Mouse (Mus musculus): ENCODE data around the gene Col23a1. TPM values are rescaled to one million over a fixed set of nuclear protein-coding genes. Genes with fewer than 3 reads are reported as not detected.
A peak's percentile ranks its signal among the peaks of the same experiment; 100 is the strongest.
"Not testable (repeated sequence)": the region's sequence is repeated elsewhere in the genome, so short reads cannot be mapped to it uniquely, and the experiment has no call there.

Gene Col23a1
- total and polyA plus RNA-seq, 2 experiments from 2014 or later: 3.2 to 12.6 TPM

DNA sequence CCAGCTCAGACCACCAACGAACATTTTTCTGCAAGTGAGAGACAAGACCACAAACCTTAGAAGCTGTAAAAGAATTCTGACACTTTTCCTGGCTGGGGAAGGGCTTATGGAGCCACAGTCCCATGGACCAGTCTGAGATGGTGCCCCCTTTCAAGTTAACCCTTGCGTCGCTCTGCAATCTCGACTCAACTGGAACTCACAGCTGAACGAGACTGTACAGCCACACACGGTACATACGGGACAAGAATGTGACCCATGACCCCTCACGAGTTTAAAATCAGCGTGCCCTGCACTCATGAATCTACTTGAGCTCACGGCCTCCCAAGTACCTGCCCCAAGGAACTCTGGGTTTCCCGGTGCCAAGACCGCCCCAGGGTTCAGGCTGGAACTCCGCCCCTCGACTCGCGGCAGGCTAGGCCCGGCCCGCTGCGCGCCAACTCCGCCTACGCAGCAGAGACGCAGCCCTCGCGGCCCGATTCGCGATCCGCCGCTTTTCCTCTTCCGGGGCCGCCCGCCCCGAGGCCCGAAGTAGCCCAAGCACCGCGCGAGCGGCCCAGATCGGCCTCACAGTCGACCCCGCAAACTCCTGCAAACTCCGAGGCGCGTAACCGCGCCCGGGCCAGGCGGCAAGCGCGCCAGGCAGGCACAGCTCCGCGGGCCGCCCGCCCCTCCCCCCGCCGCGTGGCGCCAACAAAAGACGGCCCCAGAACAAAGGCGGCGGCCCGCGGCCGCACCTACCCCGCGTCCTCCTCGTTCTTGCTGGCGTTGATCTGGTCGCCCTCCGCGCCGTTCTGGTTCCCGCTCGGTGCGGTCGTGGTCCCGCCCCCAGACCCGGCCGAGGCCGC is 316.1 kb downstream of the Col23a1 start:
- H3K9me3 ChIP-seq (ENCODE audit: low read length): no peaks in the 10 kb centered on the region
- WGBS: 1% methylated on average over 75 of the region's 81 CpGs
- H3K4me1 ChIP-seq (ENCODE audit: insufficient read depth): 0 out of 2 replicates have a peak, but pooled peaks cover 10% of the 10 kb centered on the region
- ATAC-seq (peak; percentile 49), DNase-seq (peak; percentile 85)
- H3K27ac ChIP-seq (ENCODE audit: low read depth, low read length): peak overlapping the region; percentile 96
- no peak for TF ChIP-seq CTCF (IDR thresholded peaks at IDR 0.05; ENCODE audit: low read depth)
- peak overlapping the region; percentile 96 for H3K4me3 ChIP-seq (ENCODE audit: low read depth, low read length)
- H3K4me2 ChIP-seq (ENCODE audit: low read depth): peak overlapping the region; percentile 77
- peaks cover 40% of the 10 kb centered on the region for H3K36me3 ChIP-seq (ENCODE audit: insufficient read depth)
- no peaks in the 10 kb centered on the region for H3K27me3 ChIP-seq (ENCODE audit: insufficient read depth, low read length)
- H3K9ac ChIP-seq: peak overlapping the region; percentile 99

DNA sequence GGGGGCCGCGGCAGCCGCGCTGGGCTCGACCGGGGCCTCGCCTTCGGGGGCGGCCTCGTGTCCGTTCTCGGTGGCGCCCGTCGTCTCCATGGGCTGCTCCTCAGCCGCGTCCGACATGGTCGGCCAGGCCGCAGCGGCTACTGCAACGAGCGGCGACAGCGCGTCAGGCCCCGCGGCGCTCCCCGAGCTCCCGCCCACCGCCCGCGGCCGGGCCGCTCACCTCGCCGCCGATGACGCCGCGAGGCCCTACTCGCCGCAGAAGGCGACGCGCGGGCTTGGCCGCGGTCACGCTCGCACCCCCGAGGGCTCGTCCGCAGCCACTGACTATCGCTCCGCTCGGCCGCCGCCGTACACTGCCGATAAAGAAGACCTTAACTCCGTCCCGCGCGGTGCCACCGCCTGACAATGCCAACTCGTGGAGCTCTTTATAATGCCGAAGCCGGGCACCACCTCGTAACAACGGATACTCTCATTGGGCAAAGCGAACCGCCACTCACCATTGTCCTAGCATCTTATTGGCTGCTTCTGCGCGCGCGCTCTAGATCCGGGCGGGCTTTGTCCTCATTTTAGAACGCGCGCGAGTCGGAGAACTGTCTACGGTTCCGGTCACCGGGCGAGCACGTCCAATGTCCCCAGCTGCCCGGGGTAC is 316.9 kb downstream of the Col23a1 start, which contains the start of gene Hnrnpab:
Gene Hnrnpab (minus strand): TSS at position 401 of the 649 bp plus-strand sequence.
- Histone ChIP-seq H3K4me3 (ENCODE audit: low read depth, low read length) (peak within 1 kb of the TSS; percentile 96), H3K36me3 (ENCODE audit: insufficient read depth) (peaks cover 32% of the 10 kb centered on the region), H3K4me2 (ENCODE audit: low read depth) (peak within 1 kb of the TSS; percentile 77), H3K4me1 (ENCODE audit: insufficient read depth) (0 out of 2 replicates have a peak, but pooled peaks cover 10% of the 10 kb centered on the region), H3K27ac (ENCODE audit: low read depth, low read length) (peak within 1 kb of the TSS; percentile 96), H3K9me3 (ENCODE audit: low read length) (no peaks in the 10 kb centered on the region), H3K27me3 (ENCODE audit: insufficient read depth, low read length) (no peaks in the 10 kb centered on the region), H3K9ac (peak within 1 kb of the TSS; percentile 99)
- WGBS: 4% methylated on average over 91 of the region's 91 CpGs
- TF ChIP-seq CTCF (IDR thresholded peaks at IDR 0.05; ENCODE audit: low read depth): no peak
- ATAC-seq (peak; percentile 97), DNase-seq (peak; percentile 99)

DNA sequence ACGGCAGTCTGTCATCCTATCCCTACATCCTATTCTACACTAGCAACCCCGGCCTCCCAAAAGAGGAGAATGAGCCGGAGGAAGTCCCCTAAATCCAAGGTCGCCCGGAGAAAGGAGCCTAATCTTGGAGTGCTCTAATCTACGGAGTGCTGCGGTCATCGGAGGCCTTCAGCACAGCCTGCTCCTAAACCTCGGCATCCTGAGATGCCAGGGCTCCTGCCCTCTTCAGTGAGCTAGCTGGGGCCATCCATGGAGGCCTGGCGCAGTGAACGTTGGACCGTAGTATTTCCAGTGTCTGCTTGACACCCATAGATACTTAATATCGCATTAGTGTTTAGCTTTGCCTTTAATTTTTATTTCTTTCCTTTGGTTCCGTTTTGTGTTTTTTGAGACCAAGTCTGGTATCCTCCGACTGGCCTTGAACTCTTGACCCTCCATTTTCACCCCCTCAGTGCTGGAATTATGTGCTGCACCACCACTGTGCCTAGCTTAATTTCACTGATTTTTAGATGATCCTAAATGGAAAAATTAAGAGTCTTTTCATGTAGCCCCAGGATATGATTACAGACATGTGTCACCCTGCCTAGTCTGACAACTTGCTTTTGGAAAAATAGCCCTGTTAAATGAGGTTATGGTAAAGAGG is 317.5 kb downstream of the Col23a1 start:
- Histone ChIP-seq H3K9ac (peak overlapping the region; percentile 99), H3K36me3 (ENCODE audit: insufficient read depth) (peaks cover 26% of the 10 kb centered on the region), H3K9me3 (ENCODE audit: low read length) (no peaks in the 10 kb centered on the region), H3K27me3 (ENCODE audit: insufficient read depth, low read length) (no peaks in the 10 kb centered on the region), H3K4me3 (ENCODE audit: low read depth, low read length) (peak overlapping the region; percentile 96), H3K4me2 (ENCODE audit: low read depth) (peak overlapping the region; percentile 71), H3K27ac (ENCODE audit: low read depth, low read length) (peak overlapping the region; percentile 96), H3K4me1 (ENCODE audit: insufficient read depth) (0 out of 2 replicates have a peak, but pooled peaks cover 10% of the 10 kb centered on the region)
- WGBS: 8% methylated on average over 15 of the region's 15 CpGs
- no peak for TF ChIP-seq CTCF (IDR thresholded peaks at IDR 0.05; ENCODE audit: low read depth)
- DNase-seq (no peak), ATAC-seq (peak; percentile 37)

DNA sequence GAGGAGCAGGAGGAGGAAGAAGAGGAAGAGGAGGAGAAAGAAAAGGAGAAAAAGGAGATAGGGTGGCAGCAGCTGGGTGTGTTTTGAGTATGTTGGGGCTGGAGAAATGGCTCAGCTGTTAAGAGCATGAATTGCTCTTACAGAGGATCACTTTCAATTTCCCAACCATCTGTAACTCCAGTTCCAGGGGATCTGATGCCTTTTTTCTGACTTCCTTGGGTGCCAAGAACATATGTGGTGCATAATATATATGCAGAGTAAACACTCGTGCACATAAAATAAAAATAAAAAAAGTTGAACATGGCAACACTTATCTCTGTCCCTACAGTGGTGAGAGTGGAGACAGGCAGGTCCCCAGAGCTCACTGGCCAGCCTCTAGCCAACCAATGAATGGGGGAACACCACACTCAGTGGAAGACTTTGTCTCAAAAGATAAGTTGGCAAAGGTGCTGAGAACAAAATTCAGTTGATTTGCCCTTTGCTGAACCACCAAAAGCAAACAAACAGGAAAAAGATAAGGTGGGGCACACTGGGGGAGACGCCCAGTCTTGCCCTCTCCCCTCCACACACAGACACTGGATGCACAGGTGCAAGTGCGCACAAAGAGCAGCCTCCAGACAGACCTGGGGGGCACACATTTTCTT is 319.7 kb downstream of the Col23a1 start:
- no peak for TF ChIP-seq CTCF (IDR thresholded peaks at IDR 0.05; ENCODE audit: low read depth)

DNA sequence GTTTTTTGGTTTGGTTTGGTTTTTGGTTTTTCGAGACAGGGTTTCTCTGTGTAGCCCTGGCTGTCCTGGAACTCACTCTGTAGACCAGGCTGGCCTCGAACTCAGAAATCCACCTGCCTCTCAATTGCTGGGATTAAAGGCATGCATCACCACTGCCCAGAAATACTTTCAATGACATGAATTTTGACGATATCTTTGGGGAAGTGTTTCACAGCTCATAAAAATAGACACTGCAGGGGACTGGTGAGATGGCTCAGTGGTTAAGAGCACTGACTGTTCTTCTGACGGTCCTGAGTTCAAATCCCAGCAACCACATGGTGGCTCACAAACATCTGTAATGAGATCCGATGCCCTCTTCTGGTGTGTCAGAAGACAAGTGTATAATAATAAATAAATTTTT is 320.2 kb downstream of the Col23a1 start:
- H3K36me3 ChIP-seq (ENCODE audit: insufficient read depth); H3K4me1 ChIP-seq (ENCODE audit: insufficient read depth); H3K4me2 ChIP-seq (ENCODE audit: low read depth); H3K9ac ChIP-seq; H3K4me3 ChIP-seq (ENCODE audit: low read depth, low read length); DNase-seq; ATAC-seq; H3K9me3 ChIP-seq (ENCODE audit: low read length); H3K27ac ChIP-seq (ENCODE audit: low read depth, low read length); H3K27me3 ChIP-seq (ENCODE audit: insufficient read depth, low read length): not testable (repeated sequence)
- 90% methylated on average over 5 of the region's 5 CpGs for WGBS

More for the DNA sequence above, 319.7 kb downstream of the Col23a1 start:
- Histone ChIP-seq H3K4me3 (ENCODE audit: low read depth, low read length) (no peak overlapping the region), H3K27ac (ENCODE audit: low read depth, low read length) (no peak overlapping the region), H3K36me3 (ENCODE audit: insufficient read depth) (peaks cover 5% of the 10 kb centered on the region; the same call in 1 of the 2 replicates), H3K9me3 (ENCODE audit: low read length) (no peaks in the 10 kb centered on the region), H3K9ac (no peak overlapping the region), H3K4me1 (ENCODE audit: insufficient read depth) (0 out of 2 replicates have a peak, but pooled peaks cover 10% of the 10 kb centered on the region), H3K4me2 (ENCODE audit: low read depth) (no peak overlapping the region), H3K27me3 (ENCODE audit: insufficient read depth, low read length) (no peaks in the 10 kb centered on the region)
- whole genome bisulfite sequencing: 77% methylated on average over 3 of the region's 3 CpGs
- DNase-seq: no peak
- no peak for ATAC-seq

DNA sequence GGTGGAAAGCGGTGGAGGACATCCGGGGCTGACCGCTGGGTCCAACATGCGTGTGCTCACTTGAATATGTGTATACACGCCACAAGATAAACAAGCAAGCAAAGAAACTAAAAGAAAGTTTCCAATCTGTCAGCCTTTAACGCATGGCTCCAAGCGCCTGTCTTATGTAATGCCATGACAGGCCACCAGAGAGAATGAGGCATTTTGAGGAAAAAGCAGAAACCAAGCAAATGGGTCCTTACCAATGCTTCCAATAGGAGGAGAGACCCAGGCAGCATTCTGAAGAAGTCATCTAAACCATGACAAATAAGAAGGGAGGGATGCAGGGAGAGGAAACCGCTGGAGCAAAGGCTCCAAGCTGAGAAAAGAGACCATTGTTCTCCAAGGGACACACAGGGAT is 324.5 kb downstream of the Col23a1 start:
- H3K4me1 ChIP-seq (ENCODE audit: insufficient read depth): 0 out of 2 replicates have a peak, but pooled peaks cover 3% of the 10 kb centered on the region
- no peak for DNase-seq
- no peak overlapping the region for H3K27ac ChIP-seq (ENCODE audit: low read depth, low read length)
- H3K36me3 ChIP-seq (ENCODE audit: insufficient read depth): no peaks in the 10 kb centered on the region
- 80% methylated on average over 8 of the region's 8 CpGs for WGBS
- H3K4me2 ChIP-seq (ENCODE audit: low read depth): no peak overlapping the region
- H3K9me3 ChIP-seq (ENCODE audit: low read length): no peaks in the 10 kb centered on the region
- H3K27me3 ChIP-seq (ENCODE audit: insufficient read depth, low read length): no peaks in the 10 kb centered on the region
- peak; percentile 12; the same call in 1 of the 2 replicates for TF ChIP-seq CTCF (IDR thresholded peaks at IDR 0.05; ENCODE audit: low read depth)
- H3K4me3 ChIP-seq (ENCODE audit: low read depth, low read length): no peak overlapping the region
- H3K9ac ChIP-seq: no peak overlapping the region
- no peak for ATAC-seq

Data from forebrain, postnatal 0 days (tissue).